Mouse (Mus musculus): ENCODE results near the gene Klf6. TPM values are rescaled to one million over a fixed set of nuclear protein-coding genes. Genes with fewer than 3 reads are reported as not detected.

Klf6 gene
- polyA plus RNA-seq (2012; ENCODE audit: low replicate concordance): 23.3 and 24.4 TPM in 2 replicates

DNA sequence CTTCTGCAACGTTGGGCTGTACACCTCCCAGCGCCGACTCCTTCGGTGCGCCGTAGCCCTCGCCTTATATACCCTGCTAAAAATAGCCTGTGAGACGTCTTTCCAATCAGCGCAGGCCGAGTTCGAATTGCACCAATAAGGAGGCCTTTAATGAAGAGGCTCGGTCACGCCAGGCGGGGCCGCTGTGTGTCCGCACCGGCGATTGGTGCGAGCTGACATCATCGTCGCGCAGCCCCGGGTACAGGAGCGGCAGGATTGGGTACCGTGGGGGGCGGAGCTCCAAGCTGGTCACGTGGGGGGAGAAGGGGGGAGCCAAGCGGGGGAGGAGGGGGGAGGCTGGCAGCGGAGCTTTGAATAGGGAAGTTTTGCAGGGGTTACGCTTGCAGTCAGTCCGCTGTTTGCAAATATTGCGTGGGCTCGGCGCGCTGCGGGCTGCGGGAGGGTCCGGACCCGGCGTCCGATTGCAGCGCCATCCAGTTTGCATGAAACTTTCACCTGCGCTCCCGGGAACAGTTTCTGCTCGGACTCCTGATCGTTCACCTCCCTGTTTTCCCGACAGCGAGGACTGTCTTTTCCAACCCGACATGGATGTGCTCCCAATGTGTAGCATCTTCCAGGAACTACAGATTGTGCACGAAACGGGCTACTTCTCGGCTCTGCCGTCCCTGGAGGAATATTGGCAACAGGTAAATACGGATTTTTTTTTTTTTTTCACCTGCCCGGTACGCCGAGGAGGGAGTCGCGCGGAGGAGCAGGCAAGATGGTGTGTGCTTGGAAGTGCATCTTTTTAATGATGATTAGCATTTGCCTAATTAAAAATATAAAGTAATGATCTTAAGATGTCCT is at the start of gene Klf6:
Klf6 (plus strand) TSS at position 326 of the 846 bp plus-strand sequence.

